Mouse (Mus musculus): ENCODE data around the gene Vamp4. TPM values are rescaled to one million over a fixed set of nuclear protein-coding genes. Genes with fewer than 3 reads are reported as not detected.

Vamp4 gene
- total RNA-seq (2014; rRNA removed) (25.5 and 29.2 TPM in 2 replicates), polyA plus RNA-seq (2015; fragmentation: Nextera tagmentation; extraction: Ambion mirVana) (69.0 and 74.7 TPM in 2 replicates)

GRCm38 (mm10) chr1:162570260-162570748 is at the start of gene Vamp4:
Gene Vamp4 (plus strand): TSS chr1:162570515.
- H3K4me2 ChIP-seq (ENCODE audit: low read depth, low read length, poor library complexity, severe bottlenecking): peak within 1 kb of the TSS; percentile 59
- ATAC-seq (ENCODE audit: low FRiP score) (peak; percentile 98), DNase-seq (ENCODE audit: low spot score) (peak; percentile 98)
- H3K9ac ChIP-seq (replicated peaks; ENCODE audit: low read length, poor library complexity, severe bottlenecking): peak within 1 kb of the TSS; percentile 96
- under 1% methylated on average over 39 of the region's 43 CpGs for WGBS
- H3K9me3 ChIP-seq (ENCODE audit: low read length): no peaks in the 10 kb centered on the region
- 0 out of 2 replicates have a peak, but pooled peaks cover 2% of the 10 kb centered on the region for H3K4me1 ChIP-seq (ENCODE audit: insufficient read depth, low read length)
- peaks cover 4% of the 10 kb centered on the region; the same call in 1 of the 2 replicates for H3K36me3 ChIP-seq (ENCODE audit: insufficient read depth, low read length)
- H3K27me3 ChIP-seq (ENCODE audit: insufficient read depth, low read length): no peaks in the 10 kb centered on the region
- H3K4me3 ChIP-seq (ENCODE audit: low read depth, low read length): peak within 1 kb of the TSS; percentile 90
- TF ChIP-seq CTCF (IDR thresholded peaks at IDR 0.05): peak; percentile 82
- H3K27ac ChIP-seq (ENCODE audit: low read depth, low read length): peak within 1 kb of the TSS; percentile 89

DNA sequence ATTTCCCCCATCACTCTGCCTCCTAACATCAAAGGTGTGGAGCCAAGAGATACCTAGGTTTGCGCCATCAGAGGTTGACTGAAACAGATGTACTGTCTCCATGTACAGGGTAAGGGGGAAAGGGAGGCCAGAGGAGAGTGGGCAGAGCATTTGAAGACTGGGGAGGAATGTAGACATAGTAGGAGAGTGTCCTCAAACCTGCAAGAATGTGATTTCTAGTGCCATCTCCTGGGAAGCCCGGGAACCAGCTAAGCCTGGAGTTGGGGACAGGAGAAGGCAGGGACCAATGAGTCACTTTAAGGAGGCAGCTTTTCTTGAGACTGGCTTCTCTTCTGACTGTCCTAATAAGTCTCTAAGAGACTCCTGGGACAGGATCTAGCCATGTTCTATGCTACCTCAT is 40.7 kb upstream of the Vamp4 start:
- TF ChIP-seq CTCF (IDR thresholded peaks at IDR 0.05): peak; percentile 38
- no peaks in the 10 kb centered on the region for H3K4me1 ChIP-seq (ENCODE audit: insufficient read depth, low read length)
- H3K36me3 ChIP-seq (ENCODE audit: insufficient read depth, low read length): peaks cover 24% of the 10 kb centered on the region
- H3K27me3 ChIP-seq (ENCODE audit: insufficient read depth, low read length): no peaks in the 10 kb centered on the region
- H3K4me3 ChIP-seq (ENCODE audit: low read depth, low read length): no peak overlapping the region
- no peak overlapping the region for H3K27ac ChIP-seq (ENCODE audit: low read depth, low read length)
- H3K4me2 ChIP-seq (ENCODE audit: low read depth, low read length, poor library complexity, severe bottlenecking): no peak overlapping the region
- no peaks in the 10 kb centered on the region for H3K9me3 ChIP-seq (ENCODE audit: low read length)
- 83% methylated on average over 2 of the region's 2 CpGs for WGBS
- ATAC-seq (ENCODE audit: low FRiP score): no peak
- no peak for DNase-seq (ENCODE audit: low spot score)
- no peak overlapping the region for H3K9ac ChIP-seq (replicated peaks; ENCODE audit: low read length, poor library complexity, severe bottlenecking)

- Histone ChIP-seq H3K4me3 (ENCODE audit: low read depth, low read length) (no peak overlapping the region), H3K4me1 (ENCODE audit: insufficient read depth, low read length) (no peaks in the 10 kb centered on the region), H3K9ac (replicated peaks; ENCODE audit: low read length, poor library complexity, severe bottlenecking) (no peak overlapping the region), H3K4me2 (ENCODE audit: low read depth, low read length, poor library complexity, severe bottlenecking) (no peak overlapping the region), H3K27ac (ENCODE audit: low read depth, low read length) (no peak overlapping the region), H3K9me3 (ENCODE audit: low read length) (no peaks in the 10 kb centered on the region), H3K27me3 (ENCODE audit: insufficient read depth, low read length) (no peaks in the 10 kb centered on the region), H3K36me3 (ENCODE audit: insufficient read depth, low read length) (peaks cover 34% of the 10 kb centered on the region)
- ATAC-seq (ENCODE audit: low FRiP score) (no peak), DNase-seq (ENCODE audit: low spot score) (no peak)
- TF ChIP-seq CTCF (IDR thresholded peaks at IDR 0.05): no peak
- 66% methylated on average over 1 of the region's 1 CpGs for WGBS
Observed at GRCm38 (mm10) chr1:162530666-162531065, 39.6 kb upstream of the Vamp4 start.

DNA sequence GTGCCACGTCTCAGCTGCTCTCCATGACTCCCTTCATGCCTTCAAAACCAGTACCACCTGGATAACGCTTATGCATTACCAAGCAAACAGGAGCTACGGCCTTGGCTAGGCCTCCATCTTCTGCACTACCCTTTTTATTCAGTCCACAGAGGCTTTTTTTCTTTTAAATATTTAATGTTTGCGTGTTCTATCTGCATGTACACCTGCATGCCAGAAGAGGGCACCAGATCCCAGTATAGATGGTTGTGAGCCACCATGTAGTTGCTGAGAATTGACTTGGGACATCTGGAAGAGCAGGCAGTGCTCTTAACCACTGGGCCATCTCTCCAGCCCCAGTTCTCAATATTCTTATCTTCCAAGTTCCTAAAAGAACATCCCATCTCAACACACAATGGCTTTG is 38.7 kb upstream of the Vamp4 start:
- H3K4me2 ChIP-seq (ENCODE audit: low read depth, low read length, poor library complexity, severe bottlenecking): no peak overlapping the region
- TF ChIP-seq CTCF (IDR thresholded peaks at IDR 0.05): peak; percentile 64
- no peak overlapping the region for H3K27ac ChIP-seq (ENCODE audit: low read depth, low read length)
- no peaks in the 10 kb centered on the region for H3K27me3 ChIP-seq (ENCODE audit: insufficient read depth, low read length)
- ATAC-seq (ENCODE audit: low FRiP score) (no peak), DNase-seq (ENCODE audit: low spot score) (no peak)
- no peak overlapping the region for H3K9ac ChIP-seq (replicated peaks; ENCODE audit: low read length, poor library complexity, severe bottlenecking)
- no peaks in the 10 kb centered on the region for H3K4me1 ChIP-seq (ENCODE audit: insufficient read depth, low read length)
- WGBS: 67% methylated on average over 4 of the region's 4 CpGs
- H3K9me3 ChIP-seq (ENCODE audit: low read length): no peaks in the 10 kb centered on the region
- H3K4me3 ChIP-seq (ENCODE audit: low read depth, low read length): no peak overlapping the region
- peaks cover 43% of the 10 kb centered on the region for H3K36me3 ChIP-seq (ENCODE audit: insufficient read depth, low read length)

- H3K4me1 ChIP-seq (ENCODE audit: insufficient read depth, low read length): no peaks in the 10 kb centered on the region
- 93% methylated on average over 4 of the region's 4 CpGs for WGBS
- H3K27me3 ChIP-seq (ENCODE audit: insufficient read depth, low read length): no peaks in the 10 kb centered on the region
- ATAC-seq (ENCODE audit: low FRiP score) (no peak), DNase-seq (ENCODE audit: low spot score) (no peak)
- no peak for TF ChIP-seq CTCF (IDR thresholded peaks at IDR 0.05)
- H3K36me3 ChIP-seq (ENCODE audit: insufficient read depth, low read length): peaks cover 49% of the 10 kb centered on the region
- no peaks in the 10 kb centered on the region for H3K9me3 ChIP-seq (ENCODE audit: low read length)
- H3K9ac ChIP-seq (replicated peaks; ENCODE audit: low read length, poor library complexity, severe bottlenecking): no peak overlapping the region
- no peak overlapping the region for H3K4me3 ChIP-seq (ENCODE audit: low read depth, low read length)
- no peak overlapping the region for H3K4me2 ChIP-seq (ENCODE audit: low read depth, low read length, poor library complexity, severe bottlenecking)
- H3K27ac ChIP-seq (ENCODE audit: low read depth, low read length): no peak overlapping the region
Observed at GRCm38 (mm10) chr1:162532330-162532729, 38.0 kb upstream of the Vamp4 start.

GRCm38 (mm10) chr1:162533766-162534560 is 36.4 kb upstream of the Vamp4 start:
- Histone ChIP-seq H3K27ac (ENCODE audit: low read depth, low read length) (no peak overlapping the region), H3K36me3 (ENCODE audit: insufficient read depth, low read length) (peaks cover 52% of the 10 kb centered on the region), H3K4me2 (ENCODE audit: low read depth, low read length, poor library complexity, severe bottlenecking) (no peak overlapping the region), H3K9me3 (ENCODE audit: low read length) (no peaks in the 10 kb centered on the region), H3K4me3 (ENCODE audit: low read depth, low read length) (no peak overlapping the region), H3K4me1 (ENCODE audit: insufficient read depth, low read length) (no peaks in the 10 kb centered on the region), H3K27me3 (ENCODE audit: insufficient read depth, low read length) (no peaks in the 10 kb centered on the region), H3K9ac (replicated peaks; ENCODE audit: low read length, poor library complexity, severe bottlenecking) (no peak overlapping the region)
- TF ChIP-seq CTCF (IDR thresholded peaks at IDR 0.05): no peak
- no peak for ATAC-seq (ENCODE audit: low FRiP score)
- 94% methylated on average over 14 of the region's 14 CpGs for WGBS
- DNase-seq (ENCODE audit: low spot score): no peak

All from midbrain, postnatal 0 days (tissue).